Mouse (Mus musculus): ENCODE data around the gene Vps37d.
"Not testable (repeated sequence)": the region's sequence is repeated elsewhere in the genome, so short reads cannot be mapped to it uniquely, and the experiment has no call there.

Gene Vps37d

GRCm38 (mm10) chr5:135076368-135076767 is 1.7 kb downstream of the Vps37d start:
- intact Hi-C loops (cut with DNase I): no loop called here

GRCm38 (mm10) chr5:135075655-135076054 is 2.4 kb downstream of the Vps37d start:
- intact Hi-C loops (cut with DNase I): loop anchor here (2.0 kb wide), 1 partner anchor 61 kb away; no protein-coding TSS in a partner anchor

GRCm38 (mm10) chr5:135073349-135074150 is 4.5 kb downstream of the Vps37d start:
- intact Hi-C loops (cut with DNase I): loop anchor here (2.0 kb wide), 1 partner anchor 59 kb away; no protein-coding TSS in a partner anchor

GRCm38 (mm10) chr5:135072720-135073119 is 5.3 kb downstream of the Vps37d start:
- intact Hi-C loops (cut with DNase I): no loop called here

GRCm38 (mm10) chr5:135072061-135072460 is 6.0 kb downstream of the Vps37d start:
- intact Hi-C loops (cut with DNase I): no loop called here

- intact Hi-C loops (cut with DNase I): no loop called here
Measured at GRCm38 (mm10) chr5:135070448-135070847, 7.6 kb downstream of the Vps37d start.

- intact Hi-C loops (cut with DNase I): no loop called here
Measured at GRCm38 (mm10) chr5:135066008-135066407, 12.1 kb downstream of the Vps37d start.

- intact Hi-C loops (cut with DNase I): not testable (repeated sequence)
Measured at GRCm38 (mm10) chr5:135064909-135065446, 13.1 kb downstream of the Vps37d start, which contains the start of gene Bud23. TSS of gene Bud23 (minus strand) at chr5:135064959.

- intact Hi-C loops (cut with DNase I): no loop called here
Measured at GRCm38 (mm10) chr5:135064382-135064766, 13.7 kb downstream of the Vps37d start.

- intact Hi-C loops (cut with DNase I): no loop called here
Measured at GRCm38 (mm10) chr5:135063629-135064381, 14.3 kb downstream of the Vps37d start, which contains the start of gene Dnajc30. TSS of gene Dnajc30 (plus strand) at chr5:135064202.

- intact Hi-C loops (cut with DNase I): no loop called here
Measured at GRCm38 (mm10) chr5:135053356-135053755, 24.7 kb downstream of the Vps37d start.

- intact Hi-C loops (cut with DNase I): not testable (repeated sequence)
Measured at GRCm38 (mm10) chr5:135049268-135049667, 28.8 kb downstream of the Vps37d start.

- intact Hi-C loops (cut with DNase I): no loop called here
Measured at GRCm38 (mm10) chr5:135048539-135048938, 29.5 kb downstream of the Vps37d start.

GRCm38 (mm10) chr5:135044575-135044974 is 33.5 kb downstream of the Vps37d start:
- intact Hi-C loops (cut with DNase I): no loop called here

- intact Hi-C loops (cut with DNase I): no loop called here
Measured at GRCm38 (mm10) chr5:135042105-135042788, 35.8 kb downstream of the Vps37d start.

GRCm38 (mm10) chr5:135040777-135041176 is 37.3 kb downstream of the Vps37d start:
- intact Hi-C loops (cut with DNase I): no loop called here

- intact Hi-C loops (cut with DNase I): no loop called here
Measured at GRCm38 (mm10) chr5:135040059-135040458, 38.0 kb downstream of the Vps37d start.

GRCm38 (mm10) chr5:135039541-135039940 is 38.5 kb downstream of the Vps37d start:
- intact Hi-C loops (cut with DNase I): no loop called here

GRCm38 (mm10) chr5:135037946-135038345 is 40.1 kb downstream of the Vps37d start:
- intact Hi-C loops (cut with DNase I): no loop called here

- intact Hi-C loops (cut with DNase I): no loop called here
Measured at GRCm38 (mm10) chr5:135035608-135036359, 42.3 kb downstream of the Vps37d start.

GRCm38 (mm10) chr5:135034593-135034992 is 43.5 kb downstream of the Vps37d start:
- intact Hi-C loops (cut with DNase I): no loop called here
